Mouse (Mus musculus) midbrain, embryonic 16.5 days (tissue): Measurements from ENCODE around the gene Lzts3. TPM values are rescaled to one million over a fixed set of nuclear protein-coding genes. Genes with fewer than 3 reads are reported as not detected.

Experiments used
- ATAC-seq: fragments of 200-750 bp; cut with Nextera tagmentation; 2 replicates; pipeline ENCODE4 v1.8.0; 2017; ENCODE audit warnings: moderate TSS enrichment
- H3K27ac ChIP-seq: fragments of 300-500 bp; sonication (generic); 2 replicates; pipeline ENCODE4 v1.5.1; 2014; ENCODE audit warnings: mild to moderate bottlenecking, low read length, mixed read lengths
- H3K27me3 ChIP-seq: fragments of 300-500 bp; sonication (generic); 2 replicates; pipeline ENCODE4 v1.6.1; 2014; ENCODE audit warnings: low read depth, low read length, mixed read lengths; ENCODE audit not compliant: control insufficient read depth, insufficient read depth
- H3K36me3 ChIP-seq: fragments of 300-500 bp; sonication (generic); 2 replicates; pipeline ENCODE4 v1.6.1; 2014; ENCODE audit warnings: mild to moderate bottlenecking, low read length, moderate library complexity, mixed read lengths; ENCODE audit not compliant: control insufficient read depth, insufficient read depth
- H3K4me1 ChIP-seq: fragments of 300-500 bp; sonication (generic); 2 replicates; pipeline ENCODE4 v1.6.1; 2014; ENCODE audit warnings: mild to moderate bottlenecking, low read length, mixed read lengths; ENCODE audit not compliant: control insufficient read depth, insufficient read depth
- H3K4me2 ChIP-seq: fragments of 300-500 bp; sonication (generic); 2 replicates; pipeline ENCODE4 v1.6.1; 2014; ENCODE audit warnings: mild to moderate bottlenecking, low read length, mixed read lengths
- H3K4me3 ChIP-seq: fragments of 300-500 bp; sonication (generic); 2 replicates; pipeline ENCODE4 v1.5.1; 2014; ENCODE audit warnings: low read depth, mild to moderate bottlenecking, low read length, moderate library complexity, mixed read lengths
- H3K9ac ChIP-seq: fragments of 300-500 bp; sonication (generic); 2 replicates; pipeline ENCODE4 v1.6.1; 2014; ENCODE audit warnings: low read depth, low read length, mixed read lengths
- H3K9me3 ChIP-seq: fragments of 300-500 bp; sonication (generic); replicated peaks from 2 replicates; pipeline ENCODE4 v1.6.1; 2014; ENCODE audit warnings: mild to moderate bottlenecking, low read length, mixed read lengths; ENCODE audit not compliant: control insufficient read depth, poor library complexity, severe bottlenecking
- WGBS: fragments of 180-500 bp; shearing (Covaris S2); extraction: QIAGEN DNeasy Blood & Tissue Kit; methylation state at CpG from one replicate; pipeline ENCODE4 v1.1.7; 2014; 5-methylcytosine and 5-hydroxymethylcytosine counted together
- polyA plus RNA-seq: library from polyadenylated mRNA; unstranded; fragments of >200 nt; fragmentation: Nextera tagmentation; extraction: Ambion mirVana; gene quantifications from 2 replicates; pipeline ENCODE4 v1.2.1, GENCODE M21; 2015

Gene Lzts3
- polyA plus RNA-seq: 17.7 and 20.7 TPM in 2 replicates

GRCm38 (mm10) chr2:130642684-130643369 lies at the start of gene Lzts3:
Gene Lzts3 (minus strand): TSS chr2:130642803.
- H3K4me3 ChIP-seq: peak within 1 kb of the TSS; percentile 82
- 3% methylated on average over 34 of the region's 40 CpGs for WGBS
- peaks cover 6% of the 10 kb centered on the region for H3K27me3 ChIP-seq
- peak; percentile 95 for ATAC-seq
- peak within 1 kb of the TSS; percentile 87 for H3K9ac ChIP-seq
- H3K9me3 ChIP-seq: no peaks in the 10 kb centered on the region
- peaks cover 12% of the 10 kb centered on the region; the same call in 1 of the 2 replicates for H3K4me1 ChIP-seq
- peak within 1 kb of the TSS; percentile 75 for H3K27ac ChIP-seq
- H3K36me3 ChIP-seq: no peaks in the 10 kb centered on the region
- peak within 1 kb of the TSS; percentile 79 for H3K4me2 ChIP-seq

GRCm38 (mm10) chr2:130689011-130689410 lies 46.4 kb upstream of the Lzts3 start:
- WGBS: 95% methylated on average over 2 of the region's 2 CpGs
- ATAC-seq: no peak
- H3K4me2 ChIP-seq: no peak overlapping the region

GRCm38 (mm10) chr2:130685426-130685825 lies 42.8 kb upstream of the Lzts3 start:
- Histone ChIP-seq H3K4me3 (no peak overlapping the region), H3K27ac (no peak overlapping the region), H3K36me3 (peaks cover 10% of the 10 kb centered on the region; the same call in 1 of the 2 replicates), H3K9me3 (no peaks in the 10 kb centered on the region), H3K4me1 (no peaks in the 10 kb centered on the region), H3K4me2 (no peak overlapping the region), H3K27me3 (no peaks in the 10 kb centered on the region), H3K9ac (no peak overlapping the region)
- no peak for ATAC-seq
- WGBS: 85% methylated on average over 9 of the region's 9 CpGs

More at GRCm38 (mm10) chr2:130689011-130689410, 46.4 kb upstream of the Lzts3 start:
- Histone ChIP-seq H3K27me3 (no peaks in the 10 kb centered on the region), H3K36me3 (0 out of 2 replicates have a peak, but pooled peaks cover 2% of the 10 kb centered on the region), H3K4me3 (no peak overlapping the region), H3K4me1 (no peaks in the 10 kb centered on the region), H3K9ac (no peak overlapping the region), H3K9me3 (no peaks in the 10 kb centered on the region), H3K27ac (no peak overlapping the region)

- H3K4me3 ChIP-seq: no peak overlapping the region
Measured at GRCm38 (mm10) chr2:130681531-130681930, 38.9 kb upstream of the Lzts3 start.

GRCm38 (mm10) chr2:130679899-130680298 lies 37.3 kb upstream of the Lzts3 start:
- Histone ChIP-seq H3K4me3 (no peak overlapping the region), H3K9me3 (no peaks in the 10 kb centered on the region), H3K27me3 (no peaks in the 10 kb centered on the region), H3K4me2 (no peak overlapping the region), H3K36me3 (peaks cover 47% of the 10 kb centered on the region), H3K27ac (no peak overlapping the region), H3K9ac (no peak overlapping the region), H3K4me1 (no peaks in the 10 kb centered on the region)
- WGBS: 87% methylated on average over 6 of the region's 6 CpGs
- ATAC-seq: no peak

More at GRCm38 (mm10) chr2:130681531-130681930, 38.9 kb upstream of the Lzts3 start:
- peaks cover 31% of the 10 kb centered on the region for H3K36me3 ChIP-seq
- H3K9me3 ChIP-seq: no peaks in the 10 kb centered on the region
- no peak for ATAC-seq
- WGBS: 89% methylated on average over 3 of the region's 3 CpGs
- no peak overlapping the region for H3K9ac ChIP-seq
- H3K4me1 ChIP-seq: no peaks in the 10 kb centered on the region
- no peaks in the 10 kb centered on the region for H3K27me3 ChIP-seq
- H3K27ac ChIP-seq: no peak overlapping the region
- H3K4me2 ChIP-seq: no peak overlapping the region

- 98% methylated on average over 12 of the region's 12 CpGs for WGBS
- no peaks in the 10 kb centered on the region for H3K4me1 ChIP-seq
- no peaks in the 10 kb centered on the region for H3K27me3 ChIP-seq
- H3K27ac ChIP-seq: no peak overlapping the region
- H3K36me3 ChIP-seq: peaks cover 50% of the 10 kb centered on the region
- ATAC-seq: no peak
- no peak overlapping the region for H3K4me3 ChIP-seq
- no peak overlapping the region for H3K9ac ChIP-seq
- no peak overlapping the region for H3K4me2 ChIP-seq
- H3K9me3 ChIP-seq: no peaks in the 10 kb centered on the region
Measured at GRCm38 (mm10) chr2:130679154-130679553, 36.6 kb upstream of the Lzts3 start.

- Histone ChIP-seq H3K27ac (no peak overlapping the region), H3K4me2 (no peak overlapping the region), H3K4me1 (no peaks in the 10 kb centered on the region), H3K9me3 (no peaks in the 10 kb centered on the region), H3K36me3 (peaks cover 57% of the 10 kb centered on the region), H3K27me3 (no peaks in the 10 kb centered on the region), H3K9ac (no peak overlapping the region), H3K4me3 (no peak overlapping the region)
- 90% methylated on average over 10 of the region's 10 CpGs for WGBS
- ATAC-seq: no peak
Measured at GRCm38 (mm10) chr2:130677211-130677610, 34.6 kb upstream of the Lzts3 start.

- Histone ChIP-seq H3K9me3 (no peaks in the 10 kb centered on the region), H3K4me2 (peak within 1 kb of the TSS; percentile 95)
- WGBS: under 1% methylated on average over 31 of the region's 31 CpGs
Measured at GRCm38 (mm10) chr2:130667559-130667958, 25.0 kb upstream of the Lzts3 start, which contains the start of gene Itpa. Gene Itpa (plus strand): TSS chr2:130667610.

GRCm38 (mm10) chr2:130664102-130664701 lies 21.6 kb upstream of the Lzts3 start, which contains the start of gene Ddrgk1:
Gene Ddrgk1 (minus strand): TSS chr2:130664659.
- ATAC-seq: peak; percentile 97
- H3K27ac ChIP-seq: peak within 1 kb of the TSS; percentile 98
- peaks cover 4% of the 10 kb centered on the region; the same call in 1 of the 2 replicates for H3K36me3 ChIP-seq
- under 1% methylated on average over 40 of the region's 40 CpGs for WGBS
- no peaks in the 10 kb centered on the region for H3K9me3 ChIP-seq
- peak within 1 kb of the TSS; percentile 79 for H3K4me2 ChIP-seq
- H3K27me3 ChIP-seq: no peaks in the 10 kb centered on the region
- peak within 1 kb of the TSS; percentile 88 for H3K9ac ChIP-seq
- H3K4me3 ChIP-seq: peak within 1 kb of the TSS; percentile 58
- H3K4me1 ChIP-seq: peaks cover 27% of the 10 kb centered on the region

More at GRCm38 (mm10) chr2:130667559-130667958, 25.0 kb upstream of the Lzts3 start, which contains the start of gene Itpa:
- Histone ChIP-seq H3K4me1 (peaks cover 20% of the 10 kb centered on the region), H3K36me3 (peaks cover 7% of the 10 kb centered on the region; the same call in 1 of the 2 replicates), H3K4me3 (peak within 1 kb of the TSS; percentile 72), H3K27me3 (no peaks in the 10 kb centered on the region), H3K9ac (peak within 1 kb of the TSS; percentile 80), H3K27ac (peak within 1 kb of the TSS; percentile 86)
- ATAC-seq: peak; percentile 68
